Mouse (Mus musculus) spleen, adult 2 months (tissue): ENCODE data around the gene Ltbp3.

ENCODE experiments used
- CTCF ChIP-seq: fragments of 200-500 bp; IDR thresholded peaks from 2 replicates; pipeline ENCODE4 v1.5.1; 2011; ENCODE audit warnings: mild to moderate bottlenecking, inconsistent platforms; ENCODE audit not compliant: insufficient read depth, insufficient read length, insufficient replicate concordance; ENCODE audit errors: extremely low read depth
- POLR2A ChIP-seq: fragments of 200-500 bp; IDR thresholded peaks from 2 replicates; pipeline ENCODE4 v1.6.1; 2011; ENCODE audit warnings: low read depth, low read length, inconsistent platforms

DNA sequence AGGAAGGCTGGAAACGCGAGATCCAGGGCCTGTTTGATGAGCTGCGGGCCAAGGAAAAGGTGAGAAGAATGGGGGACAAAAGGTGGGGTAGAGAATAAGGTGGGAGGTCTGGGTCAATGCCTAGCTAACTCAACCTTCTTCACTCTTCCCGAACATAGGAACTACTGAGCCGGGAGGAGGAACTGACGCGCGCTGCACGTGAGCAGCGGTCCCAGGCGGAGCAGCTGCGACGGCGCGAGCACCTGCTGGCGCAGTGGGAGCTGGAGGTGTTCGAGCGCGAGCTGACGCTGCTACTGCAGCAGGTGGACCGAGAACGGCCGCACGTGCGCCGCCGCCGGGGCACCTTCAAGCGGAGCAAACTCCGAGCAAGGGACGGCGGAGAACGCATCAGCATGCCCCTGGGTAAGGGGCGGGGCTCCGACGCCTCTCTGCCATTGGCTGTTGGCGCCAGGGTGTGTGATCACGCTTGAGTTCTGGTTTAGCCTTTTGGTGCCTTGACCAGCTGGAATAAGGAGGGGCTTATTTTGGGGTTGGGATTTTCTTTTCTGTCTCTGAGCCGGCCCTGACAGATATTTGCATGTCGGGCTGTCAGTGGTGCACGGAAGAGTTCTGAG lies 44.7 kb upstream of the Ltbp3 start:
- TF ChIP-seq CTCF (no peak), POLR2A (no peak)
